Mouse (Mus musculus) layer of hippocampus, postnatal 25 days (tissue): Measurements from ENCODE around the gene Elk3. TPM values are rescaled to one million over a fixed set of nuclear protein-coding genes. Genes with fewer than 3 reads are reported as not detected.

Experiments used
- total RNA-seq, 2 experiments: library from RNA; stranded (reverse); gene quantifications; 2 replicates each; pipeline ENCODE4 v1.2.3; 2021

Gene Elk3
- total RNA-seq, 2 experiments from 2014 or later: 7.6 to 8.5 TPM

Other genes starting within 250 kb of the Elk3 start
- 10 to 100 TPM; 14.1 to 17.3 TPM for gene Cfap54, start 229.5 kb downstream of the Elk3 start, total RNA-seq
- gene Cdk17, start 150.3 kb downstream of the Elk3 start, total RNA-seq: 100 to 1,000 TPM; 176 to 210 TPM
- 10 to 100 TPM; 45.8 to 59.9 TPM for gene Lta4h, start 142.3 kb upstream of the Elk3 start, total RNA-seq
- gene Hal, start 177.6 kb upstream of the Elk3 start, total RNA-seq: not detected
- under 1 TPM; 0.32 to 0.40 TPM for gene Amdhd1, start 228.9 kb upstream of the Elk3 start, total RNA-seq
- gene Ccdc38, start 229.5 kb upstream of the Elk3 start, total RNA-seq: not detected